Mouse (Mus musculus) left cerebral cortex, adult 8-10 months (tissue): ENCODE data around the gene Bcl2a1d. TPM values are rescaled to one million over a fixed set of nuclear protein-coding genes. Genes with fewer than 3 reads are reported as not detected.
"Not testable (repeated sequence)": the region's sequence is repeated elsewhere in the genome, so short reads cannot be mapped to it uniquely, and the experiment has no call there.

Experiments used
- DNase-seq, 2 experiments: peaks; one replicate each; pipeline ENCODE4 v3.0.0; 2022; ENCODE audit warnings: low spot score in 2 of 2
- total RNA-seq, 4 experiments: library from RNA; stranded (reverse); gene quantifications; 2 replicates each; pipeline ENCODE4 v1.2.4; 2022

Gene Bcl2a1d
- 1 to 10 TPM in 2 of 4 experiments, under 1 TPM in 1, not detected in 1; 0.59 to 1.3 (median 1.1) TPM for total RNA-seq

DNA sequence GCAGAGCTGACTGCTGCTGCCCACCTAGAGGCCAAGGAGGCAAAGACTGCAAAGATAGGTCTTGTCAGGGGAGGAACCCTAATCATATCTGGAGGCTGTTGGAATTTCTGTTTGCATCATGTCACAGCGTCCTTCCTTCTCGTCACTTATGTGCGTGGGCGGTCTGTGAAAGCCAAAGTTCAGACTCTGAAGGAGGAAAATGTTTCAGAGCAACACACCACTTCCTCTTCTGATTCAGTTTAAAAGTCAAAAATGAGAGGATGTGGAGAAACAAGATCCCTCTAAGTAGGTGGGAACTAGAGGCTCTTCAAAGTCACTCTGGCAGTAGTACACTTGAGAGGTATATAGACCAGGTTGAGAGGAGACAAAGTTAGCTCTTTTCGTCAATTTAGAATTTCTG is at the start of gene Bcl2a1d:
TSS of gene Bcl2a1d (minus strand) at position 187 of the 400 bp plus-strand sequence.
- not testable (repeated sequence) for DNase-seq

DNA sequence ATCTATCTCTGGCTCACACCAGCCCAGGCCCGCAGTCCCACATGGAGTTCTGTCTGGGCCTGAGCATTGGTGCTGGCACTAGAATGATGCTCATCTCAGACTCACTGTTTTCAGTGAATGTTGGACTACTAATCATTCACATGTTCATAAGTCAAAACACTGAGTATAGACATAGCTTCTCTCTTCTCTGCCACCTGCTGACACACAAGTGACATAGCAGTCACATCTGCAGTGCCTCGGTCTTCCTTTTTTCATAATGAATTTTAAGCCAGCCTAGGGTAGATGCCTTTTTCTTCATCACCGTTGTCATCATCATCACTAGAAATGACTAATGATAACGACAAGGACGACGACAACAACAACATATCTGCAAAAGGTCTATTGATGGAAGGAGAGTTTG is 38.5 kb upstream of the Bcl2a1d start:
- DNase-seq = not testable (repeated sequence)

DNA sequence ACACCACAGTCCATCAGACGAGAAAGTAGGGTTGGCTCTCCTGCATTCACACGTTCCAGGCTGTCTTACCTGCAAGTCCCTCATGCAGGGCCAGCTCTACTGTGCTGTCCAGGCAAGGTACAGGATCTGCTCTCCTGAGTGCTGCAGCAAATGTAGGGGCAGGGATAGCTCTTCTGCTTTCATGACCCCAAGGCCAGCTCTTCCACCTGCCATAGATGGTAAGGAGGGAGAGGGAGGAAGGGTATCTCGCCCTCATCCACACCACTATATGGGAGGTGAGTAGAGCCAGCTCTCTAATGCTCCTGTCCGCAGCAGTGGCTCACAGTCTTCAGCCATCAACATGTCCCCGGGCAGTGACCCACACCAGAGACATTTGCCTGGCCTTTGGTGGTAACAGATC is 37.8 kb upstream of the Bcl2a1d start:
- not testable (repeated sequence) for DNase-seq

DNA sequence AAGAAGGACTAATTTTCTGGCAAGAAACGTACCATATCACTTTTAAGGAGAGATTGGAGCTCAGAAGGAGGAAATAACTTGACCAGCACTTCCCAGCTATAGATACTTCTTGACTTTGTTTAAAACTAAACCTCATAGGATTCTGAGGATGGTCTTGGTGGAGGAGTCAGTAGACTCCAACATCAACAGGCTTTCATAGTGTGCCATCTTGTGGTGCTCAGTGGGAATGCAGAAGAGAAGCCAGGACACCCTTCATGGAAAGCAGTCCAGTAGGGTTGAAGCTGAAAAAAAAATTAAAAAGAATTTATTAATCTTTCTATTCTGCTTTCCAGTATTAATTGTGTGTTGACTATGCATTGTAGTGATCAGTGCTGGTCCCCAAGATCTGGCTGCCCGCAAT is 15.0 kb upstream of the Bcl2a1d start:
- DNase-seq = peak in 1 of 2 experiments; percentile 18

DNA sequence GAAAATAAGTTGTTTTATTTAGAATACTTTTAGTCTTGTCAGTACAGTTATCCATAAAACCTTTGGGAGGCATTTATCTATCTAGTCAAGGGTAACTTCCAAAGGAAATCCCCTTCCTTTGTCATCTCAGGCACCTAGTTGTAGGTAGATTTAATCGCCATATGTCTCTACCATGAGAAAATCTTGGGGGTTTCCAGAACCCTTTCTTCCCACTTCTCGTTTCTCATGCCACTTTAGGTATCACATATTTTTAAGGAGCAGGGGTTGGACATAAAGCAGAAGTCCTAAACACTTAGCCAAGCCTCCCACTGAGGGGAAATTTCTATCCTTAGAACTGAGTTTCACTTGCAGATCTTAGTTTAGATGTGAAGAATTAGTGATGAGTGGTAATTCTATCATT is 14.3 kb upstream of the Bcl2a1d start:
- not testable (repeated sequence) for DNase-seq

DNA sequence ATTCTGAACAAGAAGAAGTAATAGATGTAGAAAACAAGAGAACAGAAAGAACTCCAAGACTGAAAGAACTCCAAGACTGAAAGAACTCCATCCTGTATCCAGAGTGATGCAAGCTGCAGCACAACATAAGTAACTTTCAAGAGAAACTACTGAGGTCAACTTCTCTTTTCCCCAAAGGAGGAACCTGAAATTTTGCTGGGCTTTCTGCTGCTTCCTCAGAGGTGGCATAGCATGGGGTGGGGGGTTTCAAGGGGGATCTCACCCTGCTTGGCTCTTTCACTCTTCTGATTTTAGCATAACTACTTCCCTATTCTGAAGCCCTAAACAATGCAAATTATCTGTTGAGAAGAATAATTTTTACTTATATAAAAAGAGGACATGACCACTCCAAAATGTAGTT is 3.6 kb upstream of the Bcl2a1d start:
- not testable (repeated sequence) for DNase-seq

DNA sequence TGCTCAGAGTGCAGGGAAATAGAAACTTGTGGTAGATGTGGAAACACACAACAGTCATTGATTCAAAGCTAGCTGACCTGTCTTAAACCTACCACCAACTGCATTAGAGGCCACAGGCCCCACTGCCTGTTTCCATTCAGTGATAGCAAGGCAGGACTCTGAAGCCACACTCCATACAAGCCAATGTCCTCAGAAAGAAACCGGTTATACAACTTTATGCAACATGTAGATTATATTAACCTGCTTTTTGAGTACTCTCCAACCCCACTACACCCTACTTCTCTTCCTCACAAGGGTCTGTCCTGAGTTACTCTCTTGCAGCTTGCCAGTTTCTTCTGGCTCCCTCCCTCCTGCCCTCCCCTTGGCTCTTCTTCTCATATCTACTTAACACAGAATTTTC is 1.5 kb upstream of the Bcl2a1d start:
- not testable (repeated sequence) for DNase-seq

DNA sequence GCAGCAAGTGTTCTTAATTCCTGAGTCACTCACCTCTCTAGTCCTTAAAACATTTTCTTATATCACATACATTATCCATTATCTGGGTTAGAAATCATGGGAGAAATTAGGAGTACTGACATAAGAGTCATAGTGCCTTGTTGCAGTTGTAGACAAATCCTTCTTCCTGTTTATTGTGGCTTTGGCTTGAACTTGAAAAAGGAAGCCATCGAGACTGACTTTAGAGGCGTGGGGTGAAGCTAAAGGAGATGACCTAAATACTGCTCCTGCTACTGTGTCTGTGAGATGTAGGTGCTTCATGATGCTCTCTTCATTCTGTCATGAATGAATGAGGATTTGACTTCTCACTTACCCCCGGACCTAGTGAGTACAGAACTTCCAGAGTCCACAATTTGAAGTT is 620 bp upstream of the Bcl2a1d start:
- DNase-seq = not testable (repeated sequence)

DNA sequence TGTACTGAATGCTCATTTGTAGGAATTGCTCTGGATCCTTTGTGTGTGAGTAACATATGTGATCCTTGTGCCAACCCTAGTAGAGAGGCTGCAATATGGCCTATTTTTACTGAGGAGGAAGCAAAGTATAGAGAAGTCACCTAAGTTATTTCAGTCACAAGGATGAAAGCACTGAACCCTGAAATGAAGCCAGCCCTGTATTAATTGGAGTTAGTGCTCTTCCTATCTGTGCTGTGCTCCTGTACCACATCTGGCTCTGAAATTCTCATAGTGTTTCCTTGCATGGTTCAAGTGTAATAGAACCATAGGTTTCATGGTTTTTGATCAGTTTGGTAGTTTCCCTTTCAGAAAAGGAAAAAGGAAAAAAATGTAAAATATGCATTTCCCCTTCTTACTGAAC is 3.4 kb downstream of the Bcl2a1d start:
- DNase-seq = not testable (repeated sequence)

DNA sequence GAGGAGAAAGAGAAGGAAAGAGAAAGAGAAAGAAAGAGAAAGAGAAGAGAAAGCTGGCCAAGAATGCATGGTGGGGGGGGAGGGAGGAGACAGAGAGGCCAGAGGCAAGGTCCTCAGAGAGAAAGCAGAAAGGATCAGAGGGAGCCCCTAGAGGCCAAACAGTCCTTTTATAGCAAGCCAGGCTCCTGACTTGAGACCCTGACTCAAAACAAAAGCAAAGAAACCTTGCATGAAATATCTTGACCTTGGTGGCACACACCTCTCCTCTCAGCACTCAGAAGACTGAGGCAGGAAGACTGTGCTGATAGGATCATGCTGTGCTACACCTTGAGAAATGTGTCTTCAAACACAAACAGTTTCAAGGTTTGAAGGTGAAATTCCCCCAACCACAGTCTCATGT is 10.1 kb downstream of the Bcl2a1d start:
- DNase-seq = not testable (repeated sequence)

DNA sequence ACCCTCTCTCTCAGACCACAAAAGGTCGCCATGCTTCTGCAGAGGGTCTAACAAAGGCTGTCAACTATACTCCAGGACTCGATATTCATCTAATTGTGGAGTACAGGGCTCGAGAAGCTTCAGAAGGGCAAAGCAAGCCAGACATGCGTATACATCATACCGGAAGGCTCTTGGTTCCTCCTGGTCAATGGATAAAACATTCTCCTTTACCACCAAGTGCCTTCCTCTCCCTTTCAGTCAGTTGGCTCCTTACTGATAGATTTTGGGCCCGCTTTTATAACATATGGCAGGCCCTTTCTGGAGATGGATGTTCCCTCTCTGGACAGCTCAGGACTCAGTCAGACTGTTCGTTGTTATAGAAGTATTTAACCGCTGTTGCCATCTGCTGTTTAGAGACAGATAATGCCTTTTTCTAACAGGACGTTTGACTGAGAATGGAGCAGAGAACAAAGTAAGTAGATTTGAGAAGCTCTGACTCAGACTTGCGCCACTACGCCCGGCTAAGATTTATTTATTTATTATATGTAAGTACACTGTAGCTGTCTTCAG is 11.7 kb downstream of the Bcl2a1d start, which contains the start of gene Mthfsl:
TSS of gene Mthfsl (minus strand) at position 308 of the 549 bp plus-strand sequence.
- DNase-seq = peak; percentile 35 to 59

DNA sequence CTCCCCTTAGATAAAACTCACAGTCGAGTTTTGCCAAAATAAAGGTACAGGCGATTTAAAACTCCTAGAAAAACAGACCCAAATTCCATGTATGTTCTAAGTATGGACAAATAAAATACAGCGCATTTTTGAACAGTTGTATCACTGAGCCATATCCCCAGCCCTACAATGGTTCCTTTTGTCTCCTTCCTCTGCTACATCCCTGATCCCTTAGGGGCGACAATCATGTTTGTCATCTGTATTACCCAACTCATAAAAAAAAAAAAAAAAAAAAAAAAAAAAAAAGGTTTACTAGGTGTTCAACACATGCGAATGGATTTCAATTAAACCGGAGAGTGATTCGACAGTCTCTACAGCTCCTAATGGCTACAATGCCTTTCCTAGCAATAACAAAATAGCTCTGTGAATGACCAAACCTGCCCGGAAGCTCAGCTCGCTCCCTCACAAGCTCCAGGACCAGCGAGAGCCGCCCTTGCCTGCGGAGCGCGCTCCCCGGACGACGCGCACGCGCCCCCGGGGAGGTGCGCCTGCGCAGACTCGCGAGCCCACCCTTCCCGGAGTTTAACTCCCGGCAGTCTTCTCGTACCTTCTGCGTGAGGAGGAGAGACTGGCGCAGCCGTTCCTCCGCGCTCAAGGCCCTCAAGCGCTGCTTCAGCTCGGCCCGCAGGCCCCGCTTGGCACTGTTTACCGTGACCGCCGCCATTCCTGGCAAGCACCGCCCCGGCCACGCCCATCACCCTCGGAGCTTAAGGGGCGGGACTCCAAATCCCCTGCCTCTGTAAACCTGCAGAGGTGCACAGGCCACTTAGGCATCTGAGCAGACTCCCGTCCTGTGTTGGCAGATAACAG is 12.4 kb downstream of the Bcl2a1d start:
- DNase-seq = peak in 1 of 2 experiments; percentile 26

DNA sequence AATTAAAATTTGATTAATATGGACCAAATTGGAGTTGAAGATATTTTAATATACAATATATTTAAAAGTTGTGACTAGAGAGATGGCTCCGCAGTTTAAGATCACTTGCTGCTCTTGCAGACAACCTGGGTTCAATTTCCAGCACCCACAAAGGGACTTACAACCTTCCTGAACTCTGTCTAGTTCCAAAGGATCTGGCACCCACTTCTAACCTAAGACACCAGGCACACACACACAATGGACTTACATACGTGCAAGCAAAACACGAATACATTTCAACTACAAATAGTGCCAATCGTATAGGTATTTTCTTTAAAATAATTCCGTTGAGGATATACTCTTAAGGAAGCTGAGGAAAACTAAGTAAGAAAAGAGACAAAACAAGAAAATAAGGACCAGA is 13.1 kb downstream of the Bcl2a1d start:
- not testable (repeated sequence) for DNase-seq

DNA sequence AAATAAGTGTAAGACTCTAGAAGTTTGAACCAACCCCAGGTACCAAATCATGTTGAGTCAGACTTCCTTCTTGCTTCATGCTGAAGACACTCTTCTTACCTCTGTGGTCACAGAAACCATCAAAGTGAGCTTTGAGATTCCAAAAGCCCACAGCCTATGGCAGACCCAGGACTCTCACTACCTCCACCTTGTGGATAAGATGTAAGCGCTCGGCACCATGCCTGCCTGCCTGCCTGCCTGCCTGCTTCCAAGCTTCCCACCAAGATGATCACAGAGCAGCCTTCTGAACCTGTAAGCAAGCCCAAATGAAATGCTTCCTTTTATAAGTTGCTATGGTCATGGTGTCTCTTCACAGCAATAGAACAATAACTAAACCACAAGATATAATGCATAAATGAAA is 13.6 kb downstream of the Bcl2a1d start:
- not testable (repeated sequence) for DNase-seq

DNA sequence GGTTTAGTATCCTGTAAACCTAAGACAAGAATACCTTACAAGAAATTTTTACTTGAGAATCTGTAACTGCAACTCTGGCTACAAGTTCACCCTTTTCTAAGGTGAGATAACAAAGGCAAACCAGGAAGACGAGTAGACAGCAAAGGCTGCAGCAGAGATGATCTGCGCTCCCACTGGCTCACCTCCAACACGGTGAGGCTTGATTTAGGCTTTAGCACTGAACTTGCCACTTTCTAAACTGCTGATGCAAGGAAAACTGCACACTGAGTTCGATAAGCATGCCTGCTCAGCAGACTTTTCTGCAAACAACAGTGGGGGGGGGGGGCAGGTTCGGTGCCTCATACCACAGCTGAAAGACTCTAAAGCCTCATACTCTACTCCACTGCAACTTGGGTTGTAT is 17.2 kb downstream of the Bcl2a1d start:
- DNase-seq = not testable (repeated sequence)

DNA sequence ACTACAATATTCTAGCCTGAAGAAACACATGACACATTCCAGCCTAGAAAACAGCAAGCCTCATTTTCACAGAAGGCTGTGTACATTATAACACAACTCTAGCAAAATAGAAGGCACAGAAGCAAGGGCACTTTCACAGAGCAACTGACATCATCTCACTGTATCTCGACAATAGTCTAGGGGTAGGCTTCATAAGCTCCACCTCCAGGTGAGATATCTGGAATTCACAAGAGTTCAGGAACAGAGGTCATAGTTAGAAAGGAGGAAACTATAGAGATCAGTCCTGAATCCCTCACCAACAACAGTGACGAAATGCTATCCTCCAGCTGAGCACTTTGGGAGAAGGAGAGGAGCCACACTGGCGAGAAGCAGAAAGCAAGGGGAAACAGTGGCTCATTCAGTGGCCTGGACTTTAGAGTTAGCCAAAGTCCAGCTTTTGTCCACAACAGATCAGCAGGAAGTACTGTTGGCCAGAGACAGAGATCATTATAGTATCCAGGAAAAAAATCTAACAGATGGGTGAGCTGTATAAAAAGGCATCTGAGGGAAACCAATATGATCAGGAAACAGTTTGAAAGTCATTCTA is 19.5 kb downstream of the Bcl2a1d start:
- DNase-seq = not testable (repeated sequence)

DNA sequence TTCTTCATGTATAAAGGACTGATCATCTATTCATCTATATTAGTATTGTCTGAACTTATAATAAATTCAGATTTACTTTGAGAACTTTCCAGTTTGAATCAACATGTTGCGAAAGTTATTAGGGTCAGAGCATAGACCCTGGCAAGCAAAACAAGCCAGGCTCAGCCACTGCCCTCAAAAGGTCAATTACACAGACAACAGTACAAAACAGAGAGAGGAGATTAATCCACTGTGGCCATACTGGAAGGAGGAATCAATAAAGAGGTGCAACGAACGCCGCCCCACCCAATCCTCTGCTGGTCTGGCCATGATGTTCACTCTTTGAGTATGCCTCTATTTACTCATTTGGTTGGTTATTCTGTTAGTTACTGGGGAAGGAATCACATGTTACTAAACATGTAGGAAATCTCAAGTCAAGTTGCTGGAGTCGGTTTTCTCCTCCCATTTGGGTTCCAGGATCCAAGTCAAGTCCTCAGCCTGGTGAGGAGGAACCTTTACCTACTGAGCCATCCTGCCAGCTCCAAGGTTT is 20.7 kb downstream of the Bcl2a1d start:
- not testable (repeated sequence) for DNase-seq

DNA sequence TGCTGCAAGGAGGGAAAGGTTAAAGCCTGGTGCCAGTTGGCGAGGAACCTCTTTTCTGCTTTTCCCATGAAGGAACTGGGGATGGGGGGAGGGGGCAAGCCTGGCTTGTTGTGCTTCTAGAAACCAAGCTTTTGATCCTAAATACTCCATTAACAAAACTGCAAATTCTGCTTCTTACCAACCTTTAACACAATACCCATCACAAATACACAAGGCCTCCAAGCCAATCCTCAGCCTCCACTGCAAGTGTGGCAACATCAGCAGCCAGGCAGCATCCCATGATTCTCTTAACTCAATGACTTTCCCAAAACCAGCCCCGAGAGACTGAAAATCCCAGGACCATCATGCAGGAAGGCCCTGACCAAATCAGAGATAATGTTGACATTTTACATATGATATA is 21.3 kb downstream of the Bcl2a1d start:
- not testable (repeated sequence) for DNase-seq

DNA sequence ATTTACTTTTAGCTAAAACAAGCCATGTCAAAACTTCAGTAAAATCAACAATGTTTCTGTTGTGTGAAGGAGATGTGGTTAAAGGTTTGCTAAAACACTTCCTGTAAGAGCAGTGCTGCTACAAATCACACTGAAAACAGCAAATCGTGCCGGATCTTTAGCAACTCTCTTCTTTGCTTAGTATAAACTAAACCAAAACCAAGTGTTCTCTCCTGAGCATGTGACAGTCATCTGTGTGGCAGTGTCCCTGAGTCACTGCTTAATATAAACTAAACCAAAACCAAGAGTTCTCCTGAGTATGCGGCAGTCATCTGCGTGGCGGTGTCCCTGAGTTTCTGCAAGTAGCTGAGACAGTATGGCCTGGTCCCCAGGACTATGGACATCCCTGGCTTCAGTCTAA is 21.9 kb downstream of the Bcl2a1d start:
- DNase-seq = not testable (repeated sequence)

DNA sequence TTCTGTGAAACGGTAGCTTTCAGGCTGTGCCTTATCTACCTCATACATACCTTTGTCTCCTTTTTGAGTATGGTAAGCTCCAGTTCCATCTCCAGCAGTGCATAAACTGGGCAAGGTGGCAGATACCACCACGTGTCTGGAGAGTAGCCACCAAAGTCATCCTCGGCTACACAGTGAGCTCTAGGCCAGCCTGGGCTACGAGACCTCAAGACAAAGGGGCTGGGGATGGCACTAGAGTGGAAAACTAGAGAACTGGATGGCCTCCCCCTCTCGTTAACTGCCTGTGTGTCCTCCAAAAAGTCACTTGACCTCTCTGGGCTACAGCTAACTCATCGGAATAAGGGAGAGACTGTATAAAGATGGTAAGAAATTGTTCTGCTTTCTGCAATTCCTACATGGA is 22.4 kb downstream of the Bcl2a1d start:
- DNase-seq = no peak

DNA sequence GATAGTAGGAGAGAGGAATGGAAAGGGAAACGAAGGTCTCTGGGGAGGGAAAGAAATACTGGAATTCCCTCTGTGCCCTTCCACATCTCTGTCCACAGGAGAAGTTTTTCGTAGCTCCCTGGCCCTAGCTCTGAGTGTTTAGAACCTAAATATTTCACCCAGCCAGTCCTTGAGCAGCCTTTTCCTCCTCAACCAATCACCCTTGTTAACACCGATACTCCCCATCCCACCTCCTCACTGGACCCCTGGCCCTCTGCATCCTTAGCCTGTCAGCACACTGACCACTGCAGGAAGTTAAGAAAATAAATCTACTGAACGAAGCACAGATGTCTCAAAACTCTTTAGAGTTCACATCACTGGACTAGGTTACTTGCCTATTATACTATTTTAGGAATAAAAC is 25.0 kb downstream of the Bcl2a1d start:
- DNase-seq = no peak

DNA sequence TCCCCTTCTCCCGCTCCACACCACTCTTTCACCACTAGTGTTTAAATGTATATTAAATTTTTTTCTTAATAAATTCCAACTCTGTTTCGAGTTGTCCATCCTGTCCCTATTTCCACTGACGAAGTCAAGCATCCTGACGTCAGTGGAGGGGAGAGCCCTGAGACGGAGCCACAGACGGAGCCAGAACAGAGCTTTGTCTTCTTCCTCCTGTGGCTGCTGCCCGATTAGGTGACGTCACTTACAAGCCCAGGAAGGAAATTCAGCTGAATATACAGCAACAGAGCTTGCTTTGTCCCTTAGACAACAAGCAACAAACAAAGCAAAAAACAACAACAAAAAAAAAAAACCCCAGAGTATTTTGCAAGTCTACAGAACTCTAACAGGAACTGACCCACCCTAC is 26.6 kb downstream of the Bcl2a1d start:
- not testable (repeated sequence) for DNase-seq
